Mouse (Mus musculus) ES-Bruce4 (cell line): ENCODE results near the gene Eif5a.

Source experiments
- CTCF ChIP-seq: IDR thresholded peaks from one replicate; pipeline ENCODE4 v1.8.1; 2011; ENCODE audit warnings: low read depth, low read length
- EP300 ChIP-seq: IDR thresholded peaks from 2 replicates; pipeline ENCODE4 v1.6.1; 2011; ENCODE audit warnings: low read depth, low read length; ENCODE audit not compliant: insufficient read depth
- POLR2A ChIP-seq: IDR thresholded peaks from one replicate; pipeline ENCODE4 v1.8.1; 2011; ENCODE audit warnings: low read length; ENCODE audit not compliant: insufficient read depth

- TF ChIP-seq CTCF: peak; percentile 62
- no peak for TF ChIP-seq EP300
- TF ChIP-seq POLR2A: no peak
These were observed 10.5 kb upstream of the Eif5a start for GRCm38 (mm10) chr11:69932254-69932653.
